Mouse (Mus musculus) adrenal gland, adult (tissue): ENCODE measurements around the gene Hmg20b.

ENCODE experiments used
- DNase-seq, 2 experiments: peaks; one replicate each; pipeline ENCODE4 v3.0.0; 2022 to 2023; ENCODE audit warnings: low spot score in 1 of 2; ENCODE audit not compliant: inconsistent age in 2 of 2

Hmg20b gene

GRCm38 (mm10) chr10:81328386-81328785 lies 21.9 kb downstream of the Hmg20b start, which contains the start of gene Tbxa2r:
Tbxa2r (plus strand) TSS chr10:81328731.
- peak; percentile 94 to 96 for DNase-seq

- no peak for DNase-seq
These were observed 22.3 kb downstream of the Hmg20b start for GRCm38 (mm10) chr10:81327959-81328358.

GRCm38 (mm10) chr10:81326858-81327257 lies 23.4 kb downstream of the Hmg20b start:
- DNase-seq: peak; percentile 70 to 77

GRCm38 (mm10) chr10:81325781-81326180 lies 24.5 kb downstream of the Hmg20b start:
- DNase-seq: peak in 1 of 2 experiments; percentile 50

- DNase-seq: peak in 1 of 2 experiments; percentile 36
These were observed 25.1 kb downstream of the Hmg20b start for GRCm38 (mm10) chr10:81325176-81325575.

GRCm38 (mm10) chr10:81323791-81324530 lies 26.3 kb downstream of the Hmg20b start:
- DNase-seq: no peak

GRCm38 (mm10) chr10:81323141-81323775 lies 27.0 kb downstream of the Hmg20b start:
- DNase-seq: no peak

- peak; percentile 57 to 60 for DNase-seq
These were observed 27.8 kb downstream of the Hmg20b start for GRCm38 (mm10) chr10:81322444-81322843.

- DNase-seq: no peak
These were observed 28.8 kb downstream of the Hmg20b start for GRCm38 (mm10) chr10:81321436-81321835.

GRCm38 (mm10) chr10:81320550-81321347 lies 29.5 kb downstream of the Hmg20b start, which contains the start of gene Cactin:
Cactin (plus strand) TSS chr10:81321103.
- DNase-seq: peak; percentile 100

- no peak for DNase-seq
These were observed 30.3 kb downstream of the Hmg20b start for GRCm38 (mm10) chr10:81319741-81320549.

GRCm38 (mm10) chr10:81319330-81319699 lies 31.0 kb downstream of the Hmg20b start:
- peak in 1 of 2 experiments; percentile 64 for DNase-seq

GRCm38 (mm10) chr10:81318589-81319329 lies 31.5 kb downstream of the Hmg20b start:
- DNase-seq: peak; percentile 79 to 93

GRCm38 (mm10) chr10:81317273-81317672 lies 33.0 kb downstream of the Hmg20b start:
- peak; percentile 90 to 92 for DNase-seq

- peak; percentile 57 to 73 for DNase-seq
These were observed 33.8 kb downstream of the Hmg20b start for GRCm38 (mm10) chr10:81316338-81317060.

- no peak for DNase-seq
These were observed 34.7 kb downstream of the Hmg20b start for GRCm38 (mm10) chr10:81315587-81315986.

GRCm38 (mm10) chr10:81314201-81314600 lies 36.1 kb downstream of the Hmg20b start:
- no peak for DNase-seq

GRCm38 (mm10) chr10:81313581-81313980 lies 36.7 kb downstream of the Hmg20b start:
- DNase-seq: no peak

GRCm38 (mm10) chr10:81309571-81309970 lies 40.7 kb downstream of the Hmg20b start:
- DNase-seq: no peak
